Mouse (Mus musculus): ENCODE data around the gene Rgl2. TPM values are rescaled to one million over a fixed set of nuclear protein-coding genes. Genes with fewer than 3 reads are reported as not detected.
A peak's percentile ranks its signal among the peaks of the same experiment; 100 is the strongest.
"Not testable (repeated sequence)": the region's sequence is repeated elsewhere in the genome, so short reads cannot be mapped to it uniquely, and the experiment has no call there.

Rgl2 gene
- polyA plus RNA-seq, 1 experiment from 2014 or later: 38.9 TPM

GRCm38 (mm10) chr17:33973572-33973971 is 44.2 kb downstream of the Rgl2 start:
- H3K27me3 ChIP-seq (ENCODE audit: control insufficient read depth, insufficient read depth, low read length): peaks cover 28% of the 10 kb centered on the region
- 0 out of 2 replicates have a peak, but pooled peaks cover 6% of the 10 kb centered on the region for H3K9me3 ChIP-seq (ENCODE audit: control insufficient read depth, low read length)
- no peak overlapping the region for H3K4me3 ChIP-seq (ENCODE audit: control insufficient read depth in 1 of 2, insufficient read depth in 1 of 2, low read depth in 1 of 2, low read length in 2 of 2)
- no peak overlapping the region for H3K4me2 ChIP-seq (ENCODE audit: low read length)
- peaks cover 3 to 4% of the 10 kb centered on the region in 2 experiments; a peak in 2 of 4 replicates for H3K4me1 ChIP-seq (ENCODE audit: control insufficient read depth in 2 of 2, insufficient read depth in 2 of 2, low read length in 2 of 2)
- no peak overlapping the region for H3K27ac ChIP-seq (replicated peaks in 1 of 2; ENCODE audit: control insufficient read depth in 1 of 2, insufficient read depth in 1 of 2, low read depth in 2 of 2, low read length in 2 of 2)
- no peaks in the 10 kb centered on the region for H3K36me3 ChIP-seq (ENCODE audit: control insufficient read depth, insufficient read depth, low read length)
- 47% methylated on average over 3 of the region's 3 CpGs for WGBS
- H3K9ac ChIP-seq (ENCODE audit: low read length): no peak overlapping the region
- ATAC-seq (ENCODE audit: insufficient number of reproducible peaks, insufficient read depth, low FRiP score, low read depth): no peak

DNA sequence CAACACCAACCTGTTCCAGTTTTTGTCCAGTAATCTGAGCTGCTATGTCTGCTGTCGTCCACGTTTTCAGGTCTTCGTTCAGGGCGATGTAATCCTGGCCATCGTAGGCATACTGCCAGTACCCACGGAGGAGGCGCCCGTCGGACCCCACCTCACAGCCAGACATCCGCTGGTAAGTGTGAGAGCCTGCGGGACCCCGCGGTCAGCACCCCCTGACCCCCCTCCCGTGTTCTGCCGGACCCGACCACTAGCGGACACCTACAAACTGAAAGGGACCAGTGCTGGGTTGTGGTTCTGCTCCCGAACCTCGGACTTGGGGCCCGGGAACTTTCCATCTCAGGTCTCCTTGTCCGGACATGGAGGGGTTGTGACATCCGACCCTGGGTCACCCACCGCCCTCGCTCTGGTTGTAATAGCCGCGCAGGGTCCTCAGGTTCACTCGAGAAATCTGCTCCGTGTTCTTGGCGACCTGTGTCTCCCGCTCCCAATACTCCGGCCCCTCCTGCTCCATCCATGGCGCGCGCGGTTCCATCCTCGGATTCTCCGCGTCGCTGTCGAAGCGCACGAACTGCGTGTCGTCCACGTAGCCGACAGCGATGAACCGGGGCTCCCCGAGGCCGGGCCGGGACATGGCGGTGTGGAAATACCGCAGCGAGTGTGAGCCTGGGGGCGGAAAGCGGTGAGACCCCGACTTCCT is 48.7 kb downstream of the Rgl2 start:
- no peaks in the 10 kb centered on the region for H3K9me3 ChIP-seq (ENCODE audit: control insufficient read depth, low read length)
- peak overlapping the region; percentile 46; the same call in 1 of the 2 replicates for H3K9ac ChIP-seq (ENCODE audit: low read length)
- peaks cover 47% of the 10 kb centered on the region for H3K27me3 ChIP-seq (ENCODE audit: control insufficient read depth, insufficient read depth, low read length)
- H3K27ac ChIP-seq (replicated peaks in 1 of 2; ENCODE audit: control insufficient read depth in 1 of 2, insufficient read depth in 1 of 2, low read depth in 2 of 2, low read length in 2 of 2): no peak overlapping the region
- 2% methylated on average over 56 of the region's 57 CpGs for WGBS
- H3K4me3 ChIP-seq (ENCODE audit: control insufficient read depth in 1 of 2, insufficient read depth in 1 of 2, low read depth in 1 of 2, low read length in 2 of 2): peak overlapping the region; percentile 35 to 36
- H3K4me2 ChIP-seq (ENCODE audit: low read length): peak overlapping the region; percentile 63
- H3K36me3 ChIP-seq (ENCODE audit: control insufficient read depth, insufficient read depth, low read length): no peaks in the 10 kb centered on the region
- peaks cover 11 to 12% of the 10 kb centered on the region in 2 experiments; a peak in 2 of 4 replicates for H3K4me1 ChIP-seq (ENCODE audit: control insufficient read depth in 2 of 2, insufficient read depth in 2 of 2, low read length in 2 of 2)
- ATAC-seq (ENCODE audit: insufficient number of reproducible peaks, insufficient read depth, low FRiP score, low read depth): no peak

DNA sequence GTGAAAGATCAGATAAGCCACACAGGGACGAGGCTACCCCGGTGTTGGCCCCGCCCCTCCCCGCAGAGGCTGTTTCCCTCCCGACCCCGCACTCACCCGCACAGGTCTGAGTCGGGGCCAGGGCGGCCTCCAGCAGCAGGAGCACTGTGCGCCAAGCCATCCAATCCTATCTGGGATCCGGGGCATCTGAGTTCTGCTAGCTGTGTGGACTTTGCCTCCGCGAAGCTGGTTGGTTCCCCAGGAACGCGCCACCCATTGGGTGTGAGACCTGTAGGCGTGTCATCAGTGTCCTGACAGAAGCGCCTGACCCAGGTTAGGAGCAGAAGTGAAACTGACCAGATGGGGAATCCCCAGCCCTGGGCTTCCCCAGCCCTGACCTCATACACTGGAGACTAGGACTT is 49.3 kb downstream of the Rgl2 start:
- Histone ChIP-seq H3K9ac (ENCODE audit: low read length) (peak overlapping the region; percentile 46; the same call in 1 of the 2 replicates), H3K9me3 (ENCODE audit: control insufficient read depth, low read length) (no peaks in the 10 kb centered on the region), H3K4me2 (ENCODE audit: low read length) (peak overlapping the region; percentile 63), H3K27ac (replicated peaks in 1 of 2; ENCODE audit: control insufficient read depth in 1 of 2, insufficient read depth in 1 of 2, low read depth in 2 of 2, low read length in 2 of 2) (no peak overlapping the region), H3K36me3 (ENCODE audit: control insufficient read depth, insufficient read depth, low read length) (no peaks in the 10 kb centered on the region), H3K4me3 (ENCODE audit: control insufficient read depth in 1 of 2, insufficient read depth in 1 of 2, low read depth in 1 of 2, low read length in 2 of 2) (peak overlapping the region; percentile 35 to 36; a peak in 3 of 4 replicates), H3K4me1 (ENCODE audit: control insufficient read depth in 2 of 2, insufficient read depth in 2 of 2, low read length in 2 of 2) (peaks cover 11 to 12% of the 10 kb centered on the region in 2 experiments; a peak in 2 of 4 replicates), H3K27me3 (ENCODE audit: control insufficient read depth, insufficient read depth, low read length) (peaks cover 46% of the 10 kb centered on the region)
- 0 out of 2 replicates have a peak, but pooled peaks have one; percentile 23 for ATAC-seq (ENCODE audit: insufficient number of reproducible peaks, insufficient read depth, low FRiP score, low read depth)
- under 1% methylated on average over 17 of the region's 17 CpGs for WGBS

DNA sequence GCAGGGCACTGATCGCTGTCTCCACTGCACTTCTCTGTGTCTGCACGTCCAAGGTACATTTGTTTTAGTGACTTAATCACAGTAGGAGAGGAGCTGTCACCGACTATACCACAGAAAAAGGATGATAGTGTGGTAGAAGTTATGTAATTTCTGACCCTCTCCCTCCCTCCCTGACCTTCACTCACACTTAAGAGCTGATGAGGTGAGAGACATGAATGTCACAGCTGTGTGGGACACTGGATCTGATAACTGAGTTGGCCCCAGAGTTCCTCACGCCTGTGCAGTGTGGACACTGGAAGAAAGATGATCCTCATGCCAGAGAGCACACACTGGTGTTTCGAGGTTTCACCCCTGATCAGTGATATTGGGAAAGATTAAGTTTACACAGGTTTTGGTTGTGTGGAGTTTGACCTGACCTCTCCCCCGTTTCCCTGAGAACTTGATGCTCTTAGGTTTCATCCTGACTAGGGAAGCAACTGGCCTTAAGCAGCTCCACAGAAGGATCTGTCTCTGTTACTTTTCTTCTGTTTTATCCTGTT is 50.2 kb downstream of the Rgl2 start:
- WGBS: 67% methylated on average over 6 of the region's 6 CpGs
- H3K9me3 ChIP-seq (ENCODE audit: control insufficient read depth, low read length): no peaks in the 10 kb centered on the region
- peaks cover 11 to 12% of the 10 kb centered on the region in 2 experiments; a peak in 2 of 4 replicates for H3K4me1 ChIP-seq (ENCODE audit: control insufficient read depth in 2 of 2, insufficient read depth in 2 of 2, low read length in 2 of 2)
- peaks cover 44% of the 10 kb centered on the region for H3K27me3 ChIP-seq (ENCODE audit: control insufficient read depth, insufficient read depth, low read length)
- H3K9ac ChIP-seq (ENCODE audit: low read length): no peak overlapping the region
- no peak overlapping the region for H3K4me3 ChIP-seq (ENCODE audit: control insufficient read depth in 1 of 2, insufficient read depth in 1 of 2, low read depth in 1 of 2, low read length in 2 of 2)
- H3K27ac ChIP-seq (replicated peaks in 1 of 2; ENCODE audit: control insufficient read depth in 1 of 2, insufficient read depth in 1 of 2, low read depth in 2 of 2, low read length in 2 of 2): no peak overlapping the region
- no peak overlapping the region for H3K4me2 ChIP-seq (ENCODE audit: low read length)
- H3K36me3 ChIP-seq (ENCODE audit: control insufficient read depth, insufficient read depth, low read length): no peaks in the 10 kb centered on the region
- no peak for ATAC-seq (ENCODE audit: insufficient number of reproducible peaks, insufficient read depth, low FRiP score, low read depth)

DNA sequence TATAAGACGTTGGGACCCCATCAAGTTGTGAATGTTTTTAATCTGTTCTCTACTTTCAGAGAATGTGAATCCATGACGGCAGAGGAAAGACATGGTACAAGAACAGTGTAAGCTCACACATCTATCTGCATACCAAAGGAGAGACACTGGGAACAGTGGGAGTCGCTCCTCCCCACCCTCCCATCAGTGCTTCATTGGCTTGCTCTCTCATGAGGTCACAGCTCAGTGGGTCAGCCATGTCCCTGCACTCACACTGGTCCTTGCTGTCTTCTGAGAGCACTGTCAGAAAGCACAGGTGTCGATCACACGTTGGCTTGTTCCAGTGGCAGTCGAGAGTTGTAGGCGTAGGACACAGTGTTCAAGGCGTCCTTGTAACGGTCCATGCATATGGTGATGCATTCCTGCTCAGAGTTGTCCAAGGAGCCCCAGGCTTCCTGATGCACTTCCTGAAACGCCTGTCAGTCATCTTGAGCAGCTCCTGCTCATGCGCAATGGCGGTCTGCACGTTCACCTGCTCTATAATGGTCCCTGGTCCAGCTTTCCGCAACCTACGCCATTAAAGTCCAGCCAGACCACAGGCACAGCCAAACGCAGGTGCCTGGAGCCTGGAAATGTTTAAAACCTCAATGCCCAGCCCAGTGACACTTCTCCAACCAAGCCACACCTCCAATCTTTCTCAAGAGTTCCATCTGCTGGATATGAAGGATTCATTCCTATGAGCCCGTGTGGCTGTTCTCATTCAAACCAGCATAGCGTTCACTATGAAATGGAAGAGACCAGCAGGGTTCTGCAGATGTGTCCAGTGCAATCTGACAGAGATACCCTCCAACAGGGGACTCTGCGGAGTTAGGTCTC is 51.1 kb downstream of the Rgl2 start:
- Histone ChIP-seq H3K36me3 (ENCODE audit: control insufficient read depth, insufficient read depth, low read length) (no peaks in the 10 kb centered on the region), H3K4me3 (ENCODE audit: control insufficient read depth in 1 of 2, insufficient read depth in 1 of 2, low read depth in 1 of 2, low read length in 2 of 2) (no peak overlapping the region), H3K27ac (replicated peaks in 1 of 2; ENCODE audit: control insufficient read depth in 1 of 2, insufficient read depth in 1 of 2, low read depth in 2 of 2, low read length in 2 of 2) (0 out of 4 replicates have a peak overlapping the region, but pooled peaks of 1 of the 2 experiments have one; percentile 47), H3K27me3 (ENCODE audit: control insufficient read depth, insufficient read depth, low read length) (peaks cover 44% of the 10 kb centered on the region), H3K4me1 (ENCODE audit: control insufficient read depth in 2 of 2, insufficient read depth in 2 of 2, low read length in 2 of 2) (peaks cover 11 to 12% of the 10 kb centered on the region in 2 experiments; a peak in 2 of 4 replicates), H3K4me2 (ENCODE audit: low read length) (peak overlapping the region; percentile 68), H3K9me3 (ENCODE audit: control insufficient read depth, low read length) (no peaks in the 10 kb centered on the region), H3K9ac (ENCODE audit: low read length) (no peak overlapping the region)
- 69% methylated on average over 19 of the region's 19 CpGs for WGBS
- ATAC-seq (ENCODE audit: insufficient number of reproducible peaks, insufficient read depth, low FRiP score, low read depth): no peak

- Histone ChIP-seq H3K4me2 (ENCODE audit: low read length) (peak overlapping the region; percentile 68), H3K27ac (replicated peaks in 1 of 2; ENCODE audit: control insufficient read depth in 1 of 2, insufficient read depth in 1 of 2, low read depth in 2 of 2, low read length in 2 of 2) (peak overlapping the region; percentile 63 to 71), H3K4me3 (ENCODE audit: control insufficient read depth in 1 of 2, insufficient read depth in 1 of 2, low read depth in 1 of 2, low read length in 2 of 2) (peak overlapping the region; percentile 43 to 58), H3K4me1 (ENCODE audit: control insufficient read depth in 2 of 2, insufficient read depth in 2 of 2, low read length in 2 of 2) (peaks cover 11 to 12% of the 10 kb centered on the region in 2 experiments; a peak in 2 of 4 replicates), H3K27me3 (ENCODE audit: control insufficient read depth, insufficient read depth, low read length) (peaks cover 39% of the 10 kb centered on the region), H3K9ac (ENCODE audit: low read length) (peak overlapping the region; percentile 67)
- H3K36me3 ChIP-seq (ENCODE audit: control insufficient read depth, insufficient read depth, low read length); H3K9me3 ChIP-seq (ENCODE audit: control insufficient read depth, low read length): not testable (repeated sequence)
- peak; percentile 79 for ATAC-seq (ENCODE audit: insufficient number of reproducible peaks, insufficient read depth, low FRiP score, low read depth)
- WGBS: under 1% methylated on average over 27 of the region's 27 CpGs
Measured at GRCm38 (mm10) chr17:33981192-33981909, 52.0 kb downstream of the Rgl2 start.

DNA sequence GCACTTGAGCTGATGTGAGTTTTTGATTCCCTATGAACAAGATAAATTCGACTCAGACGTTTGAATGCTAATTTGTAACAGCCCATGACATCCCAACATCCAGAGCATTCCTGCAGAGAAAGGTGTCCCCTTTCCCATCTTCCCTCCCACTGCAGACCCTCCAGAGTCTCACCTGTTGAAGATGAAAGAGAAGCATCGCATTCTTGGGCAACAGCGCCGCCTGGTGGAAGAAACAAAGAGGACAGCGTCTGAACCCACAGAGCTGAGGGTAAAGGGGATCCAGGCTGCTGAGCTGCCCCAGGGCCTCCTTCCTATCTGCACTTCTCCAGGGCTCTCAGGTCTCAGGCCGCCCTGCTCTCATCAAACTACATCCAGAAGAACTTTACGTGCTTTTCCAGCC is 52.8 kb downstream of the Rgl2 start:
- not testable (repeated sequence) for H3K9ac ChIP-seq (ENCODE audit: low read length); H3K4me3 ChIP-seq (ENCODE audit: control insufficient read depth in 1 of 2, insufficient read depth in 1 of 2, low read depth in 1 of 2, low read length in 2 of 2); ATAC-seq (ENCODE audit: insufficient number of reproducible peaks, insufficient read depth, low FRiP score, low read depth); H3K27ac ChIP-seq (replicated peaks in 1 of 2; ENCODE audit: control insufficient read depth in 1 of 2, insufficient read depth in 1 of 2, low read depth in 2 of 2, low read length in 2 of 2); H3K36me3 ChIP-seq (ENCODE audit: control insufficient read depth, insufficient read depth, low read length); H3K9me3 ChIP-seq (ENCODE audit: control insufficient read depth, low read length)
- H3K27me3 ChIP-seq (ENCODE audit: control insufficient read depth, insufficient read depth, low read length): peaks cover 32% of the 10 kb centered on the region
- H3K4me2 ChIP-seq (ENCODE audit: low read length): peak overlapping the region; percentile 68
- H3K4me1 ChIP-seq (ENCODE audit: control insufficient read depth in 2 of 2, insufficient read depth in 2 of 2, low read length in 2 of 2): peaks cover 11 to 12% of the 10 kb centered on the region in 2 experiments; a peak in 2 of 4 replicates
- WGBS: 9% methylated on average over 8 of the region's 8 CpGs

All from heart, embryonic 14.5 days (tissue).